Mouse (Mus musculus): ENCODE data around the gene Gm10188.

DNA sequence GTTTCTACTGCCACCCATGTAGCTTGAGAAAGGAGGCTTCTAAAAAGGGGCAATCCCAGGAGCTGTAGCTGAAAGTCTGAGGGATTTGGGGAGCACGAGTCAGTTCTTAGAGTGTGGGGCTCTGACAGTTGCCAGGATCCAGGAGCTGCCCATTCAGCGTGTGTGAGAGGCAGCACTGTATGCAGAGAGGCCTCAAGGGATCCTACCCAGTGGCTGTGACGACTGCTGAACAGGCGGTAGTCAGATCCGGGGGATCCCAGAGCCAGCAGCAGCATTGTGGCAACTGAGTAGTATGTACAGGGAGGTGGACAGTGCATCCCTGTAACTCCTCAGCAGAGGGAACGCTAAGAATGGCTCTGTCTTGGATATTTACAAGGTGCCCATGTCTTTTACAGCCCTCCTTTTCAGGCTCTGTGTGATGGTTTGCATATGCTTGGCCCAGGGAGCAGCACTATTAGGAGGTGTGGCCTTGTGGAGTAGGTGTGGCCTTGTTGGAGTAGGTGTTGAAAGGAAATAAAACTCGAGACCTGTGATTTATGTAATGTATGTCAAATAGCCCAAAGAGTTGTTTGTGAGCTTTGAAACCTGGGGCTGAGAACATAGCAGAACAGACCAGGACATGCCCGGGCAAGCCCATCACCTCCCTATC, 35.8 kb upstream of the Gm10188 start:
- no peak for TF ChIP-seq CTCF (IDR thresholded peaks at IDR 0.05; ENCODE audit: low read depth)
- no peak for TF ChIP-seq EP300 (optimal IDR thresholded peaks at IDR 0.05)
